Mouse (Mus musculus): ENCODE data around the gene Ccno. TPM values are rescaled to one million over a fixed set of nuclear protein-coding genes. Genes with fewer than 3 reads are reported as not detected.

Gene Ccno
- polyA plus RNA-seq, 1 experiment from 2014 or later, result 2.2 TPM

GRCm38 (mm10) chr13:113035852-113036251 lies 48.2 kb downstream of the Ccno start:
- H3K27me3 ChIP-seq (replicated peaks; ENCODE audit: control insufficient read depth, insufficient read depth, low read length), result peaks cover 26% of the 10 kb centered on the region
- H3K27ac ChIP-seq (ENCODE audit: low read depth, low read length), result no peak overlapping the region
- H3K4me1 ChIP-seq (ENCODE audit: control insufficient read depth, insufficient read depth, low read length), result peaks cover 14% of the 10 kb centered on the region; the same call in 1 of the 2 replicates
- H3K4me2 ChIP-seq (ENCODE audit: low read length), result peak overlapping the region; percentile 88
- H3K9ac ChIP-seq (ENCODE audit: low read length), result no peak overlapping the region
- DNase-seq (ENCODE audit: low spot score), result peak; percentile 98
- 1% methylated on average over 4 of the region's 4 CpGs for WGBS
- H3K9me3 ChIP-seq (replicated peaks; ENCODE audit: control insufficient read depth, low read length), result no peaks in the 10 kb centered on the region
- no peaks in the 10 kb centered on the region for H3K36me3 ChIP-seq (ENCODE audit: control insufficient read depth, insufficient read depth, low read length)
- peak overlapping the region; percentile 38 for H3K4me3 ChIP-seq (ENCODE audit: low read depth, low read length)
- peak; percentile 79 for ATAC-seq

MicroRNAs within 50 kb of the gene (microRNA counts, 519-probe panel; counts per million panel counts)
- microRNA mmu-miR-449a (4,692 counts per million, percentile 66 among the panel's probes with 10 or more counts), microRNA mmu-miR-449b (not detected), microRNA mmu-miR-449c (not detected)

Small RNA genes within 50 kb of the gene (microRNA-seq; reads per million reads assigned to microRNA genes)
- gene Mir449a (3,907 reads per million, percentile 91 among the genes with 10 or more reads in this experiment), gene Mir449b (2.5 reads per million, percentile 16 among the genes with 10 or more reads in this experiment), gene Mir449c (3.7 reads per million, percentile 21 among the genes with 10 or more reads in this experiment)

Other genes with a start within 250 kb of the Ccno start
- gene Plpp1, start 187.0 kb upstream of the Ccno start, polyA plus RNA-seq (2014; fragmentation: Nextera tagmentation; extraction: Ambion mirVana), result 39.5 and 41.2 TPM in 2 replicates
- 70.6 and 77.9 TPM in 2 replicates for gene Mtrex, start 60.4 kb upstream of the Ccno start, polyA plus RNA-seq (2014; fragmentation: Nextera tagmentation; extraction: Ambion mirVana)
- gene Dhx29, start 60.3 kb upstream of the Ccno start, polyA plus RNA-seq (2014; fragmentation: Nextera tagmentation; extraction: Ambion mirVana), result 17.5 and 25.4 TPM in 2 replicates
- 0.73 and 0.94 TPM in 2 replicates for gene Mcidas, start 6.0 kb downstream of the Ccno start, polyA plus RNA-seq (2014; fragmentation: Nextera tagmentation; extraction: Ambion mirVana)
- gene Cdc20b, start 47.3 kb downstream of the Ccno start, polyA plus RNA-seq (2014; fragmentation: Nextera tagmentation; extraction: Ambion mirVana), result 0.43 and 0.71 TPM in 2 replicates
- 57.7 and 59.3 TPM in 2 replicates for gene Gpx8, start 58.6 kb downstream of the Ccno start, polyA plus RNA-seq (2014; fragmentation: Nextera tagmentation; extraction: Ambion mirVana)
- not detected in 2 replicates for gene Gzma, start 113.2 kb downstream of the Ccno start, polyA plus RNA-seq (2014; fragmentation: Nextera tagmentation; extraction: Ambion mirVana)
- gene Esm1, start 221.9 kb downstream of the Ccno start, polyA plus RNA-seq (2014; fragmentation: Nextera tagmentation; extraction: Ambion mirVana), result 0.96 and 1.0 TPM in 2 replicates
- not detected in 2 replicates for gene Gzmk, start 238.1 kb downstream of the Ccno start, polyA plus RNA-seq (2014; fragmentation: Nextera tagmentation; extraction: Ambion mirVana)